Mouse (Mus musculus) forebrain, embryonic 11.5 days (tissue): ENCODE measurements around the gene Peli1. TPM values are rescaled to one million over a fixed set of nuclear protein-coding genes. Genes with fewer than 3 reads are reported as not detected.

Experiments
- ATAC-seq: fragments of 200-750 bp; cut with Nextera tagmentation; replicated peaks from 2 replicates; pipeline ENCODE4 v1.8.0; 2017; ENCODE audit warnings: moderate TSS enrichment; ENCODE audit not compliant: low FRiP score
- DNase-seq: peaks from one replicate; pipeline ENCODE4 v3.0.0-alpha.2; 2017; ENCODE audit warnings: low spot score
- H3K27ac ChIP-seq: fragments of 300-500 bp; sonication (generic); 2 replicates; pipeline ENCODE4 v1.5.1; 2014; ENCODE audit warnings: low read depth, low read length
- H3K27me3 ChIP-seq: fragments of 300-500 bp; sonication (generic); 2 replicates; pipeline ENCODE4 v1.6.1; 2014; ENCODE audit warnings: mild to moderate bottlenecking, low read length, mixed read lengths; ENCODE audit not compliant: control insufficient read depth, insufficient read depth
- H3K36me3 ChIP-seq: fragments of 300-500 bp; sonication (generic); 2 replicates; pipeline ENCODE4 v1.6.1; 2014; ENCODE audit warnings: mild to moderate bottlenecking, low read length, moderate library complexity, mixed read lengths; ENCODE audit not compliant: control insufficient read depth, insufficient read depth
- H3K4me1 ChIP-seq: fragments of 300-500 bp; sonication (generic); replicated peaks from 2 replicates; pipeline ENCODE4 v1.6.1; 2014; ENCODE audit warnings: low read length, mixed read lengths; ENCODE audit not compliant: control insufficient read depth, insufficient read depth
- H3K4me2 ChIP-seq: fragments of 300-500 bp; sonication (generic); 2 replicates; pipeline ENCODE4 v1.6.1; 2014; ENCODE audit warnings: low read depth, mild to moderate bottlenecking, low read length, moderate library complexity, mixed read lengths; ENCODE audit not compliant: severe bottlenecking
- H3K4me3 ChIP-seq: fragments of 300-500 bp; sonication (generic); 2 replicates; pipeline ENCODE4 v1.5.1; 2014; ENCODE audit warnings: low read depth, low read length
- H3K9ac ChIP-seq: fragments of 300-500 bp; sonication (generic); 2 replicates; pipeline ENCODE4 v1.6.1; 2014; ENCODE audit warnings: low read length
- H3K9me3 ChIP-seq: fragments of 300-500 bp; sonication (generic); 2 replicates; pipeline ENCODE4 v1.6.1; 2016; ENCODE audit warnings: low read length, mixed read lengths; ENCODE audit not compliant: control insufficient read depth
- WGBS: fragments of 180-500 bp; shearing (Covaris S2); extraction: QIAGEN DNeasy Blood & Tissue Kit; methylation state at CpG from one replicate; pipeline ENCODE4 v1.1.7; 2014; 5-methylcytosine and 5-hydroxymethylcytosine counted together
- polyA plus RNA-seq: library from polyadenylated mRNA; unstranded; fragments of >200 nt; fragmentation: Nextera tagmentation; extraction: Ambion mirVana; gene quantifications from 2 replicates; pipeline ENCODE4 v1.2.1, GENCODE M21; 2014

Gene Peli1
- polyA plus RNA-seq, 1 experiment from 2014 or later, result 91.6 TPM

- no peak overlapping the region for H3K4me3 ChIP-seq
- no peaks in the 10 kb centered on the region for H3K4me1 ChIP-seq
- no peak overlapping the region for H3K27ac ChIP-seq
- no peak overlapping the region for H3K9ac ChIP-seq
- ATAC-seq (no peak), DNase-seq (no peak)
- no peaks in the 10 kb centered on the region for H3K9me3 ChIP-seq
- no peak overlapping the region for H3K4me2 ChIP-seq
- 92% methylated on average over 5 of the region's 5 CpGs for WGBS
- no peaks in the 10 kb centered on the region for H3K27me3 ChIP-seq
- peaks cover 9% of the 10 kb centered on the region; the same call in 1 of the 2 replicates for H3K36me3 ChIP-seq
Measured at GRCm38 (mm10) chr11:21150316-21150715, 59.2 kb downstream of the Peli1 start.

DNA sequence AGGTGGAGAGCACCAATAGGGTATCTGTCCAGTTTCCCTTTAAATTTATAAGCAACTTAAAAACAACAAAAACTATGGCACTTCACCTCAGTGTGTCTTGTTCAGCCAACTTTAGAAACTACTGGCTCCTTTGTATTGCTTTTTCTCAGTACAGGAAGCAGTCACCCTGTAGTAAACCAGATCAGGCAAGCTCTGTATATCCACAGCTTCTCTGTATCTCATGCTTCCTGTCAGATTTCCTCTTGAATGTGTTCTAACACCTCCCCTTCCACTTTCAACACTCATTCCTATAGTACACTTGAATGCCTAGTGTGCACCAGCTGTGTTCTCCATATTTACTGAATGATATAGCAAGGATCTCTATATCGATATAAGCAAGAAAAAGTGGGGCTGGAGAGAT is 60.6 kb downstream of the Peli1 start:
- H3K4me1 ChIP-seq, result no peaks in the 10 kb centered on the region
- peaks cover 9% of the 10 kb centered on the region; the same call in 1 of the 2 replicates for H3K36me3 ChIP-seq
- H3K27ac ChIP-seq, result no peak overlapping the region
- H3K9me3 ChIP-seq, result no peaks in the 10 kb centered on the region
- H3K27me3 ChIP-seq, result no peaks in the 10 kb centered on the region
- H3K4me3 ChIP-seq, result no peak overlapping the region
- ATAC-seq (no peak), DNase-seq (no peak)
- H3K4me2 ChIP-seq, result no peak overlapping the region
- no peak overlapping the region for H3K9ac ChIP-seq
- 92% methylated on average over 1 of the region's 1 CpGs for WGBS

GRCm38 (mm10) chr11:21153111-21153510 is 62.0 kb downstream of the Peli1 start:
- DNase-seq, result no peak
- 85% methylated on average over 4 of the region's 4 CpGs for WGBS

DNA sequence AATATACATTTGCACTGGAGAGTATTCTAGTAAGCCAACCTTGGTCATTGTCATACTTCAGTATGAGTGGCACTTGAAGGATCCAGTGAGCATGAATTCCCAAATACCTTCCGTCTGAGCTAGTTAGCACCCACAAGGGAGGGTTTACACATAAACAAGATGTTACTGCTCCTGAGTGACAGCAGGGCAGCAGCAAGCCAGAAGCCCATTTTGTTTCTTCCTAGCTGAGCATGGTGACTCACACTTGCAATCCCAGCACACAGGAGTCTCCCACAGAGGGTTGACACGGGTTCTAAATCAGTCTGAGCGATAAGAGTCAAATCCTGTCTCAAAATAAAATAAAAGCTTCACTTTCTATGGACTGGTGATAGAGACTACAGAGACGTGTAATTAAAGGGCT is 66.5 kb downstream of the Peli1 start:
- ATAC-seq, result no peak
- 86% methylated on average over 4 of the region's 4 CpGs for WGBS
- Histone ChIP-seq H3K4me1 (no peaks in the 10 kb centered on the region), H3K27me3 (no peaks in the 10 kb centered on the region), H3K27ac (no peak overlapping the region), H3K4me3 (no peak overlapping the region), H3K4me2 (no peak overlapping the region), H3K9ac (no peak overlapping the region), H3K9me3 (no peaks in the 10 kb centered on the region), H3K36me3 (peaks cover 3% of the 10 kb centered on the region; the same call in 1 of the 2 replicates)
- DNase-seq, result no peak

More at GRCm38 (mm10) chr11:21153111-21153510, 62.0 kb downstream of the Peli1 start:
- peaks cover 8% of the 10 kb centered on the region; the same call in 1 of the 2 replicates for H3K36me3 ChIP-seq
- ATAC-seq, result no peak
- H3K9ac ChIP-seq, result no peak overlapping the region
- H3K27me3 ChIP-seq, result no peaks in the 10 kb centered on the region
- H3K4me3 ChIP-seq, result no peak overlapping the region
- H3K9me3 ChIP-seq, result no peaks in the 10 kb centered on the region
- H3K27ac ChIP-seq, result no peak overlapping the region
- H3K4me1 ChIP-seq, result no peaks in the 10 kb centered on the region
- H3K4me2 ChIP-seq, result no peak overlapping the region

GRCm38 (mm10) chr11:21162093-21162492 is 71.0 kb downstream of the Peli1 start:
- Histone ChIP-seq H3K9me3 (no peaks in the 10 kb centered on the region), H3K27me3 (no peaks in the 10 kb centered on the region), H3K9ac (no peak overlapping the region), H3K4me3 (no peak overlapping the region), H3K4me2 (no peak overlapping the region), H3K4me1 (peaks cover 2% of the 10 kb centered on the region; the same call in 1 of the 2 replicates), H3K36me3 (no peaks in the 10 kb centered on the region), H3K27ac (no peak overlapping the region)
- DNase-seq (no peak), ATAC-seq (no peak)
- 87% methylated on average over 5 of the region's 5 CpGs for WGBS

- no peak overlapping the region for H3K27ac ChIP-seq
- H3K4me3 ChIP-seq, result no peak overlapping the region
- WGBS, result 65% methylated on average over 7 of the region's 7 CpGs
- DNase-seq (no peak), ATAC-seq (no peak)
- peaks cover 2% of the 10 kb centered on the region; the same call in 1 of the 2 replicates for H3K4me1 ChIP-seq
- H3K27me3 ChIP-seq, result no peaks in the 10 kb centered on the region
- H3K9me3 ChIP-seq, result no peaks in the 10 kb centered on the region
- no peak overlapping the region for H3K4me2 ChIP-seq
- no peak overlapping the region for H3K9ac ChIP-seq
- no peaks in the 10 kb centered on the region for H3K36me3 ChIP-seq
Measured at GRCm38 (mm10) chr11:21163143-21163542, 72.1 kb downstream of the Peli1 start.

GRCm38 (mm10) chr11:21163673-21164072 is 72.6 kb downstream of the Peli1 start:
- no peak overlapping the region for H3K27ac ChIP-seq
- H3K9me3 ChIP-seq, result no peaks in the 10 kb centered on the region
- DNase-seq (no peak), ATAC-seq (no peak)
- H3K4me1 ChIP-seq, result peaks cover 2% of the 10 kb centered on the region; the same call in 1 of the 2 replicates
- H3K36me3 ChIP-seq, result no peaks in the 10 kb centered on the region
- no peak overlapping the region for H3K9ac ChIP-seq
- WGBS, result 12% methylated on average over 5 of the region's 5 CpGs
- no peak overlapping the region for H3K4me2 ChIP-seq
- no peaks in the 10 kb centered on the region for H3K27me3 ChIP-seq
- H3K4me3 ChIP-seq, result no peak overlapping the region

DNA sequence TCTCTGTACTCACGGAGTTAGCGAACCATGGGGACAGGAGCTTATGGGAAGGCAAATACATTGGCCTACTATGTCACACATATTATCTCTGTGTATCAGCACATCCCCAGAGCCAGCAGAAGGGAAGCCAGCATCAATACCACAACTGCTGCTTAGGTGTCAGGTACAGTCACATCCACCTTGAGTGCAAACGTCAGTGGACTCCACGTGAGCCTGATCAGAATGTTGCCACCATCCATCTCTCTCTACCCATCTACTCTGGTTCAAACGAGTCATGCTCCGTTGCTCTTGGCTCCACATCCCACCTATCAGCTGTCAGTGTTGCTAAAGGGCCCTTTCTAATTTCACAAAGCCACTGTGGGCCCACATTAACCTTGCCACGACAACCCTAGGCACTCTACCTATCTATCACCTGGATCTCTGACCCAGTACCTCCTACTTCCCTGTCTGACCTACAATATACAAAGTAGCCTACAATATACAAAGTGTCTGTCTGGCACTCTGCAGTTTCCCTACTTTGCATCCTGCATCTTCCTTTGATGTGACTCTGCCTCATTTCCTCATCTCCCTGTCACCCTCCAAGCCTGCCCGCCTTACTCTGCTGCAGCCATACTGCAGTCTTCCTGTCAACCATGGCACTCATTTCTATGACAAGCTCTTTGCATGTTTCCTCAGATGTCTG is 73.4 kb downstream of the Peli1 start:
- H3K4me3 ChIP-seq, result no peak overlapping the region
- H3K9ac ChIP-seq, result no peak overlapping the region
- no peaks in the 10 kb centered on the region for H3K9me3 ChIP-seq
- H3K4me2 ChIP-seq, result no peak overlapping the region
- 68% methylated on average over 8 of the region's 8 CpGs for WGBS
- DNase-seq, result no peak
- no peaks in the 10 kb centered on the region for H3K27me3 ChIP-seq
- ATAC-seq, result no peak
- no peak overlapping the region for H3K27ac ChIP-seq
- H3K36me3 ChIP-seq, result no peaks in the 10 kb centered on the region
- H3K4me1 ChIP-seq, result peaks cover 2% of the 10 kb centered on the region; the same call in 1 of the 2 replicates

DNA sequence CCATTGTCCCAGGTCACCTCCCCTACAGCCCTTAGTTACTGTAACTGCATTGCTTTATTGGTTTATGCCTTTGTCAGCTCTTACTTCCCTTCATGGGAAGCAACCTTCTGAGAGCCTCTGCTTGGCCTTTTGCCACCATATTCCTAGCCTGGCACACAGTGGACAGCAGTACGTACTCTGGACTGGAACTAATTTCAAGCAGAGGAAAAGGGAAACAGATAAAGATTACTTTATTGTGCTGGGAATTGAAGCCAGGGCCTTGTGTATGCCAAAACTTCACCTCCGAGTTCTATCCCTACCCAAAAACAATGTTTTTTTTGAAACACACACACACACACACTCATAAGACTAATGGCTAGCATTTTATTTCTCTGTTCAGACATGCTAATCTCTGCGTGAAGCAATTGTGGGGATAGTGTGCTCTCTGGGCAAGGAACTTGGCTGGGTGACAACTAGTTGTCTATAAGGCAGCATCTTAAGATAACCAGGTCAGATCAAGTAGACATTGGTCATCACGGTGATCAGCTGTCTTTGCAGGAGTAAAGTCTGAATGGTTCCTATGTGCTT is 74.0 kb downstream of the Peli1 start:
- no peaks in the 10 kb centered on the region for H3K9me3 ChIP-seq
- no peak overlapping the region for H3K27ac ChIP-seq
- DNase-seq (no peak), ATAC-seq (no peak)
- H3K4me3 ChIP-seq, result no peak overlapping the region
- peaks cover 2% of the 10 kb centered on the region; the same call in 1 of the 2 replicates for H3K4me1 ChIP-seq
- no peak overlapping the region for H3K9ac ChIP-seq
- no peaks in the 10 kb centered on the region for H3K36me3 ChIP-seq
- H3K27me3 ChIP-seq, result no peaks in the 10 kb centered on the region
- 83% methylated on average over 4 of the region's 4 CpGs for WGBS
- no peak overlapping the region for H3K4me2 ChIP-seq
